Mouse (Mus musculus) c-Kit-negative CD71-positive TER-119-positive erythroid progenitor cells, embryonic 14.5 days (primary cell): ENCODE measurements around the gene Slit3.

ENCODE experiments used
- DNase-seq: peaks from one replicate; pipeline ENCODE4 v3.0.0-alpha.2; 2013; ENCODE audit warnings: low read depth, low spot score

Gene Slit3

GRCm38 (mm10) chr11:35624515-35625270 lies 503.7 kb downstream of the Slit3 start:
- no peak for DNase-seq

DNA sequence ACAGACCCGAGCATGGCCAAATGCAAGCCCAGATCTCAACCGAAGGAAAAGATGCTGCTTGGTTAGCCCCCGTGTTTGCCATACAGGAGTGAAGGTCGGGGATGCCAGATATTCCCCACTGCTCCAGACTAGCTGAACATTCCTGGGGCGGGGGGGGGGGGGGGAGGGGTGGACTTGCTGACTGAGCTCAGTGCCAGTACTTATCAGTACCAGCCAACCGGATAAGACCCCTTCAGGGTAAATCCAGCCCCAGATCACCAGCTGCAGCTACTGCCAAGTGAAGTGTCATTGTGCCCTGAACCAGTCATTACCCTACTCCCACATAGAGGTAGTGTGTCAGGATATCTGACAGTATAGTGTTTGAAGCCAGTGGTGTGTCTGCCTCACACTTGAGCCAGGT lies 504.6 kb downstream of the Slit3 start:
- no peak for DNase-seq

DNA sequence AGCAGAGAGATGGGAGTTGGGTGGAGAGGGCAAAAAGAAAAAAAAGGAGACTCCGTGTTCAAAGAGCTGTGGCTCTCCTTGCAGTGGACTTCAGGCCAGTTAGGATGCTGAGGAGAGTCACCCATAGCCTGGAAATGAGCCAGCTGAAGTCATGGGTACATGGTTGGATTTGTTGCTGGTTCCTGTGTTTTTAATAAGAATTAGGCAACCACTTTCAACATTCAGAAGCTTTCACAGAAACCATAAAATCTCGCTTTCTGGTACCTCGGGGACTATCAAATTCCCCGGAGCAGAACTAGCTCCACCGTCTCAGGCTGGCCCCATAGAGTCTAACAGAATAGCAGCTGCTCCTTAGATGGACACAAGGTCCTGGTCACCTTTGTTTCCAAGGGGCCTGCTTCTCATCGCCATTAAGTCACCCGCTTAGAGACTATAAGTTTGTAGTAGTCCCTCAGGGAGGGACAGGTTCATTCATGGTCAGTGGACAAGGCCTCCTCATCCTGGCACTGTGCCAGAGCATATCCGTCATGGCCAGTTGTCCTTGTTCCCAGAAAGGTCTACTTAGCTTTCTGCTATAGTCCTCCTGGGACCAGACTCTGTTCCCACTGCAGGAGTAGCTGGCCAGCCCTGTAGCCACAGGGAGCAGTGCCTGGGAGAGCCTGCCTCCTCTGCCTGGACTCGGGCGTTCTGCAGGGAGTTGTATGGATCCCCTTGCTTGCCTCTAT lies 505.3 kb downstream of the Slit3 start:
- no peak for DNase-seq

GRCm38 (mm10) chr11:35627815-35628214 lies 506.8 kb downstream of the Slit3 start:
- DNase-seq, result no peak

DNA sequence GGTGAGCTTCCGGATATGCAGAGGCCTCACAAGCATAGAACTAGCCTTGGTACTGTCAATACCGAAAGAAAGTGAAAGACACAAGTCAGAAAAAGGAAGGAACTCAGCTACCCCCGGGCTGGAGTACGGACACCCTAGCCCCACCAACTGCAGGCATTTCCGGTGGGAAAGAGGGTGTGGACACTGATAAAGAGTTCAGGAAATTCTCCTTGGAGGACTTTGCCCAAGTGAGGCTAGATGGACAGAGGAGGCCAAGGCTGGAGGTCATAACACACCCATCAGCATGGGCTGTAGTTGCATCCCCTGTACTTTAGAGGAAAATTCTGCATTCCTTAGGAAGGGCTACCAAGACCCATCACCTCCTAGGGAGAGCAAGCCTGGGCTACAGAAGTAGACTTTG lies 511.2 kb downstream of the Slit3 start:
- no peak for DNase-seq

DNA sequence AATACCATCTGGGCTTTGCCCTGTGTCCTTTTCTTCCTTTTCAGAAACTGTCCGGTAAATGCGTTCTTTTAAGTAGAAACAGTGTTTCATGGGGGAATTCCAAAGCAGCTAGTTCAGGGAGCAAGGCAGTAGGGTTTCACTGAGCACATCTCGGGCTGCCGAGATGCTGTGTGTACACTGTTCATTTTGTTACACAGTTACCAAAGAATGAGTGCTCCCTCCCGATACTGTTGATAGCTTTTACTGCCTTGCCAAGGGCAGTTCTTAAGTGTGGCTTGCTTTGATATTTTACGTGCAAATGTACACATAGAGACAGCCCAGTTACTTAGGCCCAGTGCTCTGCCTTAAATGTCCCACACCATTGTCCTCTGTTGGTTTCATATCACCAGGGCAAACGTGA lies 516.1 kb downstream of the Slit3 start:
- no peak for DNase-seq

- no peak for DNase-seq
Observed at GRCm38 (mm10) chr11:35638862-35639384, 517.9 kb downstream of the Slit3 start.

DNA sequence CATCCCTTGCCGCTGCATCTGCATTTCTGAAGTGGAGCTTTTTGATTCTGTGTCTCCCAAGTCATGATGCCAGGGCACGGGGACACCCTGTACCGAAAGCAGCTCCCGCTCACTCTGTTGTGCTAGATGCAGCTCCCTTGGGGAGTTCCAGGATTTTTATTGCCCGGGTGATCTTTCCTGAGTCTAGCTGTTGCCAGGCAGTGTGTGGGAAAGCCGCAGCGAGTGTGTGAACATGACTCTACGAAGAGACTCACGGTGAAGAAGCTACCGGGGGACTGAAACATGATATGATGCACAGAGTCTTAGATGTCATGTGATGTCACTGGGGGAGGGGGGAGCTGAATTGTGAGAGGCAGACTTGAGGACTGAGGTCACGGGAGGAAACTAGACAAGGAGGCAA lies 518.4 kb downstream of the Slit3 start:
- no peak for DNase-seq

- DNase-seq, result no peak
Observed at GRCm38 (mm10) chr11:35651286-35651685, 530.3 kb downstream of the Slit3 start.

DNA sequence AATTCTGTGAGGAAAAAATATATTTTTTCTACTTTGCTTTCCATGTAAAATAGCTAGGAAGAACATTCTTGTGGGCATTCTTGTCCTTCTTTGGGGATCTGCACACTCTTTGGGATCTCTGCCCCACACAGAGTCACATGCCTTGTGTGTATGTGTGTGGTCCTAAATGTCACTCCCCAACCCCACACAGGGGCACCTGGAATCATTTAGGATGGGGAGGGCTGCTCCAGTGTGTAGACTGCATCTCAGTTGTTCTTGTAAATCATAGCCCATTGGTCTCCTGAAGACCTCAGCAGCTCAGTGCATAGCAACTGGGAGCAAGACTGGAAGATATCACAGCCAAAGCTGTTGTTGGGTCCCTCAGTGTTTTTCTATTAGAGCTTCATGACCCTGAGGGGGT lies 534.8 kb downstream of the Slit3 start:
- no peak for DNase-seq

DNA sequence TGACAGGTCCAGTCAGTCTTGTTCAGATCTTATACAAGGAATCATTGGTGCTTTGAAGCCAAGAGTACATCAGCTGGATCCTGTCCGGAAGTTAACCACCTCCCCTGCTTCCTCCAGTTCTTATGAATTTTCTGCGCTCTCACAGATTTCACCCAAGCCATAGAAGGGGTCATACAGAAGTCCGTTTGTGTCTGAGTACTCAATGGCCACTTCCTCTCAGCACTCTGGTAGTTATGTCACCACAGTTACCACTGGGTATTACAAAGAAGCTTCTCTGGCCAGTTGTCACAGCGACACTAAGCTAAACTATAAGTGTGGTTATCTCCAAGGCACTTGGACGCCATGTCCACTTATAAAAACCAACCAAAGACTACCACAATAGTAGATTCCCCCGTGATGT lies 536.6 kb downstream of the Slit3 start:
- no peak for DNase-seq

DNA sequence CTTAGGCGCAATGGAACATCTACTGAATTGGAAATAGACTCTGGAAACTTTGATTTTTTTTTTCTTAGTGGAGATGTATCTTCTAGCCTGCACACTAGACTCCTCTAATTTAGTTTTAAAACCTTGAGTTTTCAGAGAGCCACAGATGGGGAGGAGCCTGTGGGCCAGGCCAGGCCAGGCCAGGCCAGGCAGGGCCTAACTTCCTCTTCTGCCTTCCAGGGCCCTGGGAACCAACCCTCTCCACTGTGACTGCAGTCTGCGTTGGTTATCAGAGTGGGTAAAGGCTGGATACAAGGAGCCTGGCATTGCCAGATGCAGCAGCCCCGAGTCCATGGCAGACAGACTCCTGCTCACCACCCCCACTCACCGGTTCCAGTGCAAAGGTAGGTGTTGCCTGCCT lies 539.9 kb downstream of the Slit3 start:
- no peak for DNase-seq

DNA sequence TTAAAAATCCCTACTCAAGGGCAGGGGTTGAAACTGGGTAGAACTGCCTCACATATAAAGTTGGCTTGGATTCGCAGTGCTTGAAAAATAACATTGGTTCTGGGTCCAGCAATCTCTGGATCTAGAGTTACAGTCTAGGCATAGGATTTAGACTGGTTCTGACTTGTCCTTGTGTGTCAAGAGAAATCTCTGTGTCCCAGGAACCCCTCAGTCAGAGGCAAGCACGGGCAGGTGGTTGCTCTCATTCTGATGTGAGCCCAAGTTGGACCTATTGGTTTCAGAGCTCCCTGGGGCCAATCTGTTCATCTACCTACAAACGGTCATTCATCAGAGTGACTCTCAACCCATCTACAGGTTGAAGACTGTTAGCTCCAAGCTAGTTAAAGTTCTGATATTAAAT lies 541.9 kb downstream of the Slit3 start:
- no peak for DNase-seq

GRCm38 (mm10) chr11:35663661-35664060 lies 542.6 kb downstream of the Slit3 start:
- DNase-seq, result no peak

- no peak for DNase-seq
Observed at GRCm38 (mm10) chr11:35664991-35665390, 544.0 kb downstream of the Slit3 start.

DNA sequence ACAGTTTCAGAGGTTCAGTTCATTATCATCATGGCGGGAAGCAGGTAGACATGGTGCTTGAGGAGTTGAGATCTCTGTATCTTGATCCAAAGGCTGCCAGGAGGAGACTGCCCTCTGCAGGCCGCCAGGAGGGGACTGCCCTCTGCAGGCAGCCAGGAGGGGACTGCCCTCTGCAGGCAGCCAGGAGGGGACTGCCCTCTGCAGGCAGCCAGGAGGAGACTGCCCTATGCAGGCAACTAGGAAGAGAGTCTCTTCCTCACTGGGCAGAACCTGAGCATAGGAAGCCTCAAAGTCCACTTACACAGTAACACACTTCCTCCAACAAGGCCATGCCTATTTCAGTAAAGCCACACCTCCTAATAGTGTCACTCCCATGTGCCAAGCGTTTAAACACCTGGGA lies 546.4 kb downstream of the Slit3 start:
- DNase-seq, result no peak

DNA sequence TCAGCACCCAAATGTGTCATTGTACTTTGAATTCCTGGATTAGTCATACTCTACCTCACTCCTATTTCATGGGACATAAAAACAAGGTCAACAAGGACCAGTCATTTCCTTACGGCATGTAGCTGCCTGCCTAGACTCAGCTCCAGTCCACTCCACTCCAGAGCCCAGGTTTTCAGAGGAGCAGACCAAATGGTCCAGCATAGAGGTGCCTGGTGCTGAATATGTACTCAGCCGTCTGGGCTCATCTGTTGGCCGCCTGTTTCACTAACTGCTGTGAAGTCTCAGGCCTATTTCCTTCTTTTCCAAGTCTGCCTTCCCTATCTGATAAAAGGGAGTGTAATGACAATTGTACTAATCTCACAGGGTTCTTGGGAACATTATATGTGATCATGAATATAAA lies 547.1 kb downstream of the Slit3 start:
- DNase-seq, result no peak

DNA sequence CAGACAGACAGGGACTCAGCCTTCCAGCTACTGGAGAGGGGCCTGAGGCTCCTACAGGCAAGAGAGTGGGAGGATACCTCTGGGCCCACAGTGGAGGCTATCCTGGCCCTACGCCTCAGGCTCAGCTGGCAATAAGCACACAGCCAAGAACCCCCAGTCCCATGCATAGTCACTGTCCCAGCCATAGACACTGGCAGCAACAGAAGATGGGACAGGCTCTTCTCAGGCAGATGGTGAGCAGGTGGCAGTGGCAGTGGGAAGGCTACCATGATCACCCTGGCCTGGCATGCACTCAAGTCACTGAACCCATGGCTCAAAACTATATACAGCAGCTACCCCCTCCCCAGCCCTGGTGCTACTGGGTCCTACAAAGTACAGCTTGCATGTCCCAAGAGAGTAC lies 547.7 kb downstream of the Slit3 start:
- DNase-seq, result no peak

DNA sequence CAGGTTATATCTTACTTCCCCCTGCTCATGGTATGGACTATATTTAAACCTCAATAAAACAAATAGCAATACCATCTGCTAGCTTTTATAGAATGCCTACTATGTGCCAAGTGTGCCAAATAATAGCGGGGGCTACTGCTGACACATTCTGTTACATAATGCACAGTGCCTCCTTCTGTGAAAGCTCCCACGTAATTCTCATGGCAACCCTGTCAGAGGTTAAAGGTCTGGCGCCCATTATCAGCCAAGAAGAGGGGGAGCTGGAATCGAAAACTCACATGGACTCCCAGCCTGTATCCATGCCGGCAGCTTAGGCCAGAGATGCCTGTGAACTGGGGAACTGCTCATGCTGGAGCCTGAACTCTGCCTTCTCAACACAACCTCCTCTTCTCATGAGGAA lies 548.5 kb downstream of the Slit3 start:
- DNase-seq, result no peak

- no peak for DNase-seq
Observed at GRCm38 (mm10) chr11:35670181-35670580, 549.2 kb downstream of the Slit3 start.

- DNase-seq, result no peak
Observed at GRCm38 (mm10) chr11:35670746-35671145, 549.7 kb downstream of the Slit3 start.

DNA sequence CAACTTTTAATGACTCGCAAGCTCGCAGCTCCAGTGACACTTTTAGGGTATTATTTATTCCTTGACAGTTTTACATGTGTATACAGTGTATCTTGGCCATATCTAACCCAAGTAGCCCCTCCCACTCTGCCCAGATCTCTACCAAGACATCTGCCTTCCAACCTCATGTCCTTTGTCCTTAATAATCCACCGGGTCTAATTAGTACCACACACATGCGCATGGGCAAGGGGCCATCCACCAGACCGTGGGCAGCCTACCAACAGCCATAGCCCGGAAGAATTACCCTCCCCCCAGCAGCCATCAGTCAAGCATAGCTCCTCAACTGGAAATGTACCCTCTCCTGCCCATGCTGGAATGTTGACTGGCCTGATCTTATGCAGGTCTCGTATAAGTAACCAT lies 552.0 kb downstream of the Slit3 start:
- DNase-seq, result no peak

DNA sequence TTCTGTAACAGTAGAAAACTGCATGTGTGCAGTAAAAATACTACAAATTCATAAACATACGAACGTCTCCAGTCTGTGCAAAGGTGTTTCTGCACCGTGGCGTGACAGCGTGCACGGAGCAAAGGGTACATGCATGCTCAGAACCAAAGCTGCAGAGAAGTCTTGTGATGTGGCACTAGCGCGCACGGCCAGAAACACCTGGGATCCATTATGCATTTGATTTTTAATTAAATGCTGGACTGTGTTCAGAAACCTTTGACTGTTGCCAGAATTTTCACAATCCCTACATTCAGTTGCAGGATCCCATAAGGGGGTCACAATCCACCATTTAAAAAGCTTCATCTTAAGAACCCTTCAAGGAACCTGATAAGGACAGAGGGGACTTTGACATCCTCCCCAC lies 553.2 kb downstream of the Slit3 start:
- no peak for DNase-seq
